Mouse (Mus musculus) olfactory bulb, adult 2 months (tissue): ENCODE results near the gene E030018B13Rik.

Source experiments
- CTCF ChIP-seq: fragments of 200-500 bp; IDR thresholded peaks from 2 replicates; pipeline ENCODE4 v1.5.1; 2012; ENCODE audit warnings: low read depth, mild to moderate bottlenecking, low read length, moderate library complexity; ENCODE audit not compliant: insufficient read depth
- POLR2A ChIP-seq: fragments of 200-500 bp; IDR thresholded peaks from 2 replicates; pipeline ENCODE4 v1.6.1; 2012; ENCODE audit warnings: mild to moderate bottlenecking, low read depth, low read length, moderate library complexity; ENCODE audit not compliant: insufficient read depth

GRCm38 (mm10) chr7:63921909-63922562 lies 5.4 kb downstream of the E030018B13Rik start:
- TF ChIP-seq CTCF (no peak), POLR2A (no peak)
